Mouse (Mus musculus): Measurements from ENCODE around the gene Nfia. TPM values are rescaled to one million over a fixed set of nuclear protein-coding genes. Genes with fewer than 3 reads are reported as not detected.

Gene Nfia
- total RNA-seq (2012; rRNA removed): 0.26 and 0.27 TPM in 2 replicates

GRCm38 (mm10) chr4:97772641-97773040 lies at the start of gene Nfia:
Nfia (plus strand) TSS chr4:97772734.
- Histone ChIP-seq H3K9me3 (ENCODE audit: control insufficient read depth, insufficient read depth, low read depth, low read length) (no peaks in the 10 kb centered on the region), H3K9ac (ENCODE audit: insufficient read depth, low read depth, low read length, poor library complexity, severe bottlenecking) (peak within 1 kb of the TSS; percentile 38; the same call in 1 of the 2 replicates), H3K4me1 (ENCODE audit: control insufficient read depth in 2 of 2, insufficient read depth in 2 of 2, low read length in 2 of 2, poor library complexity in 1 of 2) (0 out of 4 replicates have a peak, but pooled peaks cover 0 to 1% of the 10 kb centered on the region in 2 experiments), H3K4me3 (ENCODE audit: insufficient read depth in 1 of 2, low read depth in 1 of 2, low read length in 2 of 2, poor library complexity in 1 of 2, severe bottlenecking in 1 of 2) (peak within 1 kb of the TSS; percentile 40 to 79), H3K36me3 (ENCODE audit: control insufficient read depth, insufficient read depth, low read length, poor library complexity, severe bottlenecking) (no peaks in the 10 kb centered on the region), H3K27ac (ENCODE audit: insufficient read depth, low read depth, low read length, poor library complexity, severe bottlenecking) (no peak within 1 kb of the TSS)
- DNase-seq (ENCODE audit: low read depth, low spot score): no peak
- TF ChIP-seq MAFK (IDR thresholded peaks at IDR 0.05; ENCODE audit: insufficient read depth, low read depth, low read length) (no peak), ZNF384 (IDR thresholded peaks at IDR 0.05; ENCODE audit: low read depth, low read length) (no peak), HCFC1 (IDR thresholded peaks at IDR 0.05; ENCODE audit: borderline replicate concordance, insufficient read depth, low read length) (no peak), ZC3H11A (IDR thresholded peaks at IDR 0.05; ENCODE audit: borderline replicate concordance, low read depth, low read length) (no peak), CHD2 (IDR thresholded peaks at IDR 0.05; ENCODE audit: low read depth, low read length) (no peak)
- in situ Hi-C loops (cut with MboI; ENCODE audit: low sequenced_read_pairs in 2 of 2, unreplicated experiment in 2 of 2): no loop called here

GRCm38 (mm10) chr4:97723374-97723773 lies 49.2 kb upstream of the Nfia start:
- no peaks in the 10 kb centered on the region for H3K9me3 ChIP-seq (ENCODE audit: control insufficient read depth, insufficient read depth, low read depth, low read length)
- DNase-seq (ENCODE audit: low read depth, low spot score): no peak
- H3K4me1 ChIP-seq (ENCODE audit: control insufficient read depth in 2 of 2, insufficient read depth in 2 of 2, low read length in 2 of 2, poor library complexity in 1 of 2): no peaks in the 10 kb centered on the region
- TF ChIP-seq MAFK (IDR thresholded peaks at IDR 0.05; ENCODE audit: insufficient read depth, low read depth, low read length) (no peak), HCFC1 (IDR thresholded peaks at IDR 0.05; ENCODE audit: borderline replicate concordance, insufficient read depth, low read length) (no peak), ZC3H11A (IDR thresholded peaks at IDR 0.05; ENCODE audit: borderline replicate concordance, low read depth, low read length) (no peak), ZNF384 (IDR thresholded peaks at IDR 0.05; ENCODE audit: low read depth, low read length) (no peak), CHD2 (IDR thresholded peaks at IDR 0.05; ENCODE audit: low read depth, low read length) (no peak)
- H3K4me3 ChIP-seq (ENCODE audit: insufficient read depth in 1 of 2, low read depth in 1 of 2, low read length in 2 of 2, poor library complexity in 1 of 2, severe bottlenecking in 1 of 2): no peak overlapping the region
- no peaks in the 10 kb centered on the region for H3K36me3 ChIP-seq (ENCODE audit: control insufficient read depth, insufficient read depth, low read length, poor library complexity, severe bottlenecking)
- in situ Hi-C loops (cut with MboI; ENCODE audit: low sequenced_read_pairs in 2 of 2, unreplicated experiment in 2 of 2): no loop called here
- H3K9ac ChIP-seq (ENCODE audit: insufficient read depth, low read depth, low read length, poor library complexity, severe bottlenecking): no peak overlapping the region
- H3K27ac ChIP-seq (ENCODE audit: insufficient read depth, low read depth, low read length, poor library complexity, severe bottlenecking): no peak overlapping the region

GRCm38 (mm10) chr4:97728520-97728919 lies 44.0 kb upstream of the Nfia start:
- Histone ChIP-seq H3K4me1 (ENCODE audit: control insufficient read depth in 2 of 2, insufficient read depth in 2 of 2, low read length in 2 of 2, poor library complexity in 1 of 2) (no peaks in the 10 kb centered on the region), H3K27ac (ENCODE audit: insufficient read depth, low read depth, low read length, poor library complexity, severe bottlenecking) (no peak overlapping the region), H3K36me3 (ENCODE audit: control insufficient read depth, insufficient read depth, low read length, poor library complexity, severe bottlenecking) (no peaks in the 10 kb centered on the region), H3K9me3 (ENCODE audit: control insufficient read depth, insufficient read depth, low read depth, low read length) (no peaks in the 10 kb centered on the region), H3K4me3 (ENCODE audit: insufficient read depth in 1 of 2, low read depth in 1 of 2, low read length in 2 of 2, poor library complexity in 1 of 2, severe bottlenecking in 1 of 2) (no peak overlapping the region), H3K9ac (ENCODE audit: insufficient read depth, low read depth, low read length, poor library complexity, severe bottlenecking) (no peak overlapping the region)
- TF ChIP-seq HCFC1 (IDR thresholded peaks at IDR 0.05; ENCODE audit: borderline replicate concordance, insufficient read depth, low read length): no peak
- no peak for TF ChIP-seq MAFK (IDR thresholded peaks at IDR 0.05; ENCODE audit: insufficient read depth, low read depth, low read length)
- TF ChIP-seq ZNF384 (IDR thresholded peaks at IDR 0.05; ENCODE audit: low read depth, low read length): no peak
- TF ChIP-seq CHD2 (IDR thresholded peaks at IDR 0.05; ENCODE audit: low read depth, low read length): no peak
- TF ChIP-seq ZC3H11A (IDR thresholded peaks at IDR 0.05; ENCODE audit: borderline replicate concordance, low read depth, low read length): no peak
- DNase-seq (ENCODE audit: low read depth, low spot score): no peak
- in situ Hi-C loops (cut with MboI; ENCODE audit: low sequenced_read_pairs in 2 of 2, unreplicated experiment in 2 of 2): no loop called here

- DNase-seq (ENCODE audit: low read depth, low spot score): no peak
These were observed 42.5 kb upstream of the Nfia start for GRCm38 (mm10) chr4:97729999-97730398.

More at GRCm38 (mm10) chr4:97729999-97730398, 42.5 kb upstream of the Nfia start:
- no peaks in the 10 kb centered on the region for H3K9me3 ChIP-seq (ENCODE audit: control insufficient read depth, insufficient read depth, low read depth, low read length)
- no peak overlapping the region for H3K27ac ChIP-seq (ENCODE audit: insufficient read depth, low read depth, low read length, poor library complexity, severe bottlenecking)
- in situ Hi-C loops (cut with MboI; ENCODE audit: low sequenced_read_pairs in 2 of 2, unreplicated experiment in 2 of 2): no loop called here
- no peaks in the 10 kb centered on the region for H3K36me3 ChIP-seq (ENCODE audit: control insufficient read depth, insufficient read depth, low read length, poor library complexity, severe bottlenecking)
- no peaks in the 10 kb centered on the region for H3K4me1 ChIP-seq (ENCODE audit: control insufficient read depth in 2 of 2, insufficient read depth in 2 of 2, low read length in 2 of 2, poor library complexity in 1 of 2)
- H3K9ac ChIP-seq (ENCODE audit: insufficient read depth, low read depth, low read length, poor library complexity, severe bottlenecking): no peak overlapping the region
- no peak for TF ChIP-seq HCFC1 (IDR thresholded peaks at IDR 0.05; ENCODE audit: borderline replicate concordance, insufficient read depth, low read length)
- no peak for TF ChIP-seq ZC3H11A (IDR thresholded peaks at IDR 0.05; ENCODE audit: borderline replicate concordance, low read depth, low read length)
- no peak for TF ChIP-seq CHD2 (IDR thresholded peaks at IDR 0.05; ENCODE audit: low read depth, low read length)
- no peak for TF ChIP-seq ZNF384 (IDR thresholded peaks at IDR 0.05; ENCODE audit: low read depth, low read length)
- TF ChIP-seq MAFK (IDR thresholded peaks at IDR 0.05; ENCODE audit: insufficient read depth, low read depth, low read length): no peak
- no peak overlapping the region for H3K4me3 ChIP-seq (ENCODE audit: insufficient read depth in 1 of 2, low read depth in 1 of 2, low read length in 2 of 2, poor library complexity in 1 of 2, severe bottlenecking in 1 of 2)

Measured in ES-E14 (cell line).